Mouse (Mus musculus) lung, adult 2 months (tissue): ENCODE measurements around the gene Slc38a10.

ENCODE experiments used
- CTCF ChIP-seq: fragments of 200-500 bp; IDR thresholded peaks from 2 replicates; pipeline ENCODE4 v1.5.1; 2011; ENCODE audit warnings: mild to moderate bottlenecking, low read length, control low read depth; ENCODE audit not compliant: insufficient read depth
- POLR2A ChIP-seq: fragments of 200-500 bp; IDR thresholded peaks from 2 replicates; pipeline ENCODE4 v1.6.1; 2011; ENCODE audit warnings: low read depth, mild to moderate bottlenecking, control low read depth, low read length, borderline replicate concordance; ENCODE audit errors: extremely low read depth

GRCm38 (mm10) chr11:120080282-120080681, 70.9 kb downstream of the Slc38a10 start:
- TF ChIP-seq POLR2A (no peak), CTCF (no peak)
